Mouse (Mus musculus): ENCODE data around the gene Bhlha15.

GRCm38 (mm10) chr5:144204911-144205310 lies 14.8 kb downstream of the Bhlha15 start:
- TF ChIP-seq NELFE (IDR thresholded peaks at IDR 0.05; ENCODE audit: low read depth, low read length) (no peak), CTCF (IDR thresholded peaks at IDR 0.05 in 2 of 3, conservative IDR thresholded peaks at IDR 0.05 in 1 of 3; ENCODE audit: control insufficient read depth in 1 of 3, insufficient read depth in 1 of 3, low read depth in 2 of 3, low read length in 3 of 3, poor library complexity in 1 of 3, severe bottlenecking in 1 of 3) (no peak), HCFC1 (IDR thresholded peaks at IDR 0.05; ENCODE audit: low read depth, low read length) (no peak), POLR2A (IDR thresholded peaks at IDR 0.05; ENCODE audit: control insufficient read depth in 1 of 2, insufficient read depth in 1 of 2, low read depth in 1 of 2, low read length in 2 of 2, poor library complexity in 1 of 2) (no peak), EP300 (IDR thresholded peaks at IDR 0.05; ENCODE audit: low read depth in 1 of 2, low read length in 2 of 2) (no peak), MAX (IDR thresholded peaks at IDR 0.05; ENCODE audit: low read length) (no peak), E2F4 (IDR thresholded peaks at IDR 0.05; ENCODE audit: borderline replicate concordance, low read depth, low read length) (no peak), GATA1 (IDR thresholded peaks at IDR 0.05; ENCODE audit: low read depth, low read length) (no peak), ZC3H11A (IDR thresholded peaks at IDR 0.05; ENCODE audit: low read depth, low read length) (no peak), POLR2AphosphoS5 (IDR thresholded peaks at IDR 0.05; ENCODE audit: borderline replicate concordance, low read depth, low read length) (no peak), USF1 (IDR thresholded peaks at IDR 0.05; ENCODE audit: low read depth, low read length) (no peak), MAFK (IDR thresholded peaks at IDR 0.05; ENCODE audit: borderline replicate concordance, low read depth, low read length) (no peak), TBP (IDR thresholded peaks at IDR 0.05; ENCODE audit: low read depth, low read length) (no peak), MAZ (IDR thresholded peaks at IDR 0.05; ENCODE audit: low read depth, low read length) (no peak)

All from MEL (cell line).